Mouse (Mus musculus) heart, adult 2 months (tissue): ENCODE measurements at regions not wholly inside any gene's neighbourhood (a gene's known extent, or its start where the extent isn't known, plus 50 kb on each side); places are given as distances from the start of the nearest gene placed in this dataset.

ENCODE experiments used
- CTCF ChIP-seq: fragments of 200-600 bp; IDR thresholded peaks from 2 replicates; pipeline ENCODE4 v1.8.1; 2022; ENCODE audit warnings: antibody characterized with exemption, mild to moderate bottlenecking, moderate library complexity
- EP300 ChIP-seq: fragments of 200-500 bp; IDR thresholded peaks from 2 replicates; pipeline ENCODE4 v1.6.1; 2011; ENCODE audit warnings: low read depth, low read length, control low read depth; ENCODE audit not compliant: insufficient read depth
- POLR2A ChIP-seq: fragments of 200-500 bp; IDR thresholded peaks from 2 replicates; pipeline ENCODE4 v1.6.1; 2011; ENCODE audit warnings: mild to moderate bottlenecking, low read depth, low read length, control low read depth; ENCODE audit not compliant: insufficient read depth

DNA sequence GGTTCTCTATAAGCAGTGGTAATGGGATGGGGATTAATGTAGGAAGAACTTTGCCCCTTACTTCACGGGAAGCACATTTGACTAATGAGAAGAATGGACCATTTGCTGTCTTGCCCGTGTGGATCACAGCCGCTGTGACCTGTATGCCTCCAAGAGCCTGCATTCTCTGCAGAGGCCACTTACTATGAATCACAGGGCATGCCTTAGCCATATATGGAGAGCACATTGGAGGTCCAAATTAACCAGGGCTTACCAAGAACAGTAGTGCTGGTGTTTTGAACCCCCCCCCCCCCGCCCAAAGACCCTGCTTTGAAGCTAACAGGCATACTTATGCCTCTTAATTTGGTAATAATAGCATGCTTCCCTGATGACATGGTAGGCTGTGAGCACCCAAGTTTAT, 236.8 kb upstream of the Nectin3 start:
- TF ChIP-seq POLR2A (no peak), EP300 (no peak), CTCF (no peak)
